Mouse (Mus musculus): ENCODE measurements around the gene Ccdc181.

Gene Ccdc181

DNA sequence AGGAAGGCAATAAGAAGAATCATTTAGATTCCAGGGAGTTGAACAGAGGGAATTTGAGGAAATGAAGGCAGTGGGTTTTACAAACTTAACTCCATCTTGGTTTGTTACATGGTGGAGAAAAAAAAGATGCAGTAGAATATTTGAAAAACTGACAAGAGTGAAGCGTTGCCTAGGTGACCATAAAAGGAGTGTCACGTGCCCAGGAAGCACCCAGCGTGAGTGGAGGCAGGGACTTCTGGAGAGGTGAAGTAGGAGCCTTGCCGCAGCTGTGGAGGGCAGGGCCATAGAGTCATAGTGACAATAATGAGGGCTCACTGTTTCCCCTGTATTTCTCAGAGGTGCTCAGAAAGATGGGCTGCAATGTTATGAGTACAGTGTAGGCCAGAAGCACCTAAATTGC, 3.9 kb downstream of the Ccdc181 start:
- no peak for DNase-seq (ENCODE audit: low read depth in 1 of 2, low spot score in 2 of 2)

DNA sequence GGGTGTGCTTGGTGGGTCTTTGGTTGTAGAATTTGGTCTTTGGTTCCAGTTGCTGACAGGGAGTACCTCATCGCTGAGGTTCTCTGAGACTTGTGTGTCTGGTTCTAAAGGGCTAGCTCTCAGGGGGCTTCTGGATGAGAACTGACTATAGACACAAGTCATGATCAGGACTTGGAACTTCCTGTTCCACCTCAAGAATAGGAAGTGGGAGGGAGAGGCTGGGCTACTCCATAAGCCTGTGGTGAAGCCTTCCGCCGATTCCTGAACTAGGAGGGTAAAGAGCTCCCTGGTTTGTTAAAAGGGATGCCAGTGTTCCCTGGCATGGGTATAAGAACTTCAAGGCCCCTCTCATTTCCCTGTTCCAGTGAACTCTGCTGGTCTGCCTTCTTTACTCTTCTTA, 8.6 kb downstream of the Ccdc181 start:
- DNase-seq (ENCODE audit: low read depth in 1 of 2, low spot score in 2 of 2) = no peak

DNA sequence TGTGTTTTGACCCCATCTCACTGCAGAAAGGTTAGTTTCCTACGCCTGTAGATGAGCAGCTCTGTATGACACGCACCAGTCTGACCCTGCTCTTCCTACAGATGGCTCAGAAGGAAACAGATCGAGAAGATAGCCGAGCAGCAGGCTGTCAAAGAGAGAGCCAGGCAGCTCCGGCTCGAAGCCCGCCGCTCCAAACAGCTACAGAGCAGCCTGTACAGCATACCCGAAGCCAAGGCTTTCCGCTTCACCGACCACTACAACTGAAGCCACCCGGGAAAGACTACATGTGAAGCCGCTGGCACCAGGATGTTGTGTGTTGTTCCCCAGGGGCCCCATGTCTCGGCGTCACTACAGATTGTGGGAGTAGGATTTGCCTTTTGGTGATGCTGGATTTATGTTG, 12.0 kb downstream of the Ccdc181 start:
- no peak for DNase-seq (ENCODE audit: low read depth in 1 of 2, low spot score in 2 of 2)

DNA sequence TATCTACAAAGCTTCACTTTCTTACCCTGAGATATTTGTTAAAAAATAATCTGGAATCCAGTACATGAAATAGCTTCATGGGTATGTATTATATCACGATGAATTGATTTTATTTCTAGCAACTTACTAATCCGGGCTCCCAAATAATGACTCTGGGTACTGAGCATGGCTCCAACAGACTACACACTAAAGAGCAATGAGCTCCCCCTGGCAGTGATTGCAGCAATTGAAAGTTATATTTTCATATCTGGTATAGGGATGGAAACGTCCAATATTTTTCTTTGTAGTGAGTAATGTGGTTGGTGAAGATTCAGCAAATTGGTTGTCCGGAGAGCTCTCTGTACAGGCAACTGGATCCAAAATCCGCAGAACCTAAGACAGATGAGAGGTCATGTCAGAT, 16.7 kb downstream of the Ccdc181 start:
- DNase-seq (ENCODE audit: low read depth in 1 of 2, low spot score in 2 of 2) = no peak

DNA sequence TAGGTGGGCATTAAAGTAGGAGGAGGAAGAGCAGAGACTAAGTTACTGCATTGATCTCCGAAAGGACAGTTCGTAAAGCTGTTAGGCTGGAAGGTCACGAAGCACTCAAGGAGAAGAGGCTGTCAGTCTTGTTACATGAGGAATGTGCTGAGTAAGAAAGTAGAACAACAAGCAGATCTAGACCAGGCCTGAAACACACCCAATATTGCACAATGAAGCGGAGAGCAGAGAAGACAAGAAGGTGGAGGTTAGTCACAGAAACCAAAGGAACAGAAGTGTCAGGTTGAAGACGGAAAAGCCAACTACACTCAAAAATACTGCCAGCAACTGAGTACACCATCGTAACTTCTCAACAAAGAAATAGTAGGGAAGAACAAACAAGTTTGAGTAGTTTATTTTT, 18.7 kb downstream of the Ccdc181 start:
- no peak for DNase-seq (ENCODE audit: low read depth in 1 of 2, low spot score in 2 of 2)

DNA sequence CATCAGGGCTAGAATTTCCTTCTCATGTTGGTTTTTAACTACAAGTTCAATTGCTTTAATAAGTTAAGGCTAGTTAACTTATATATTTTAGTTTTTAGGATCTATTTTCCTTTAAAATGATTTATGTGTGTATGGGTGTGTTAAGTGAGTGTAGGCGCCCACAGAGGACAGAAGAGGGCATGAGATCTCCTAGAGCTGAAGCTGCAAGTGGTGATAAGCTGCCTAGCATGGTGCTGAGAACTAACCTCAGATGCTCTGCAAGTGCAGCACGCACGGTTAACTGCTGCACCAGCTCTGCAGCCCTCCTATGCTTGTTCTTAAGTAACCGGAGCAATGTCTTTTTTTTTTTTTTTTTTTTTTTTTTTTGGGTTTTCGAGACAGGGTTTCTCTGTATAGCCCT, 21.1 kb downstream of the Ccdc181 start:
- no peak for DNase-seq (ENCODE audit: low read depth in 1 of 2, low spot score in 2 of 2)

DNA sequence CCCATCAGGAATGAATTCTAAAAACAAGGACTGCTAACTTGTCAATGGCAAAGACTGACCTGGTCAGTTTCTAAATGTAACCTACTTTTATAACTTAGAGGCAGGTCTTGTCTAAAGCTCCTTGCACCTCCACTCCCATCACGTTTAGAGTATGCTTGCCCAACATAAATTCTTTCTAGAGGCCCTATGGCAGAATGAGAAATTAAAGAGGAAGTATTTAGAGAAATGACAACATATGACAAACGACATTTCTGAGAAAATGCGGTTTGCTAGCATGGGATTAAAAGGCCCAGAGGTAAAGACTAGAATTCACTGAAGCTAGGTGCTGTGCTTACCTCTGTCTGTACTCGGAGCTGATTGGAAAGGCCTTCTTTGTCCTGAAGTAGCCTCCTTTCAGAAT, 26.6 kb downstream of the Ccdc181 start:
- DNase-seq (ENCODE audit: low read depth in 1 of 2, low spot score in 2 of 2) = no peak

DNA sequence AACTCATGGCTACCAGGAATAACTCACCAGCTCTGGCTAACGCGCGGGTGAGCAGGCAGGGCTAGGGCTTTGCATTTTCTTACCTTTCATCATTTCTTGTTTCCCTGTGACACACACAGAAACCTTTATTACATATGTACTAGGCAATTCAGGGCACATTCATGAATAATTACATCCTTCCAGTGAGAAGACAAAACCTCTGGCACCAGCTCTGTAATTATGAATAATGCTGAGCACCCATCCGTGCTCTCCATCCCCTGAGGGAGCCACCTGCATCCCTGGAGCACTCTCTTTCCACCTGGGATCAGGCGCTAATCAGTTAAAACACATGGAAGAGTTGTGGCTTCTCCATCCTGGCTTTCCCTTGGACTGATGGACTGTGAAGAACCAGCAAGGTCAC, 28.4 kb downstream of the Ccdc181 start, which contains the start of gene Nme7:
Gene Nme7 (plus strand): TSS at position 301 of the 400 bp plus-strand sequence.
- DNase-seq (ENCODE audit: low read depth in 1 of 2, low spot score in 2 of 2) = no peak

DNA sequence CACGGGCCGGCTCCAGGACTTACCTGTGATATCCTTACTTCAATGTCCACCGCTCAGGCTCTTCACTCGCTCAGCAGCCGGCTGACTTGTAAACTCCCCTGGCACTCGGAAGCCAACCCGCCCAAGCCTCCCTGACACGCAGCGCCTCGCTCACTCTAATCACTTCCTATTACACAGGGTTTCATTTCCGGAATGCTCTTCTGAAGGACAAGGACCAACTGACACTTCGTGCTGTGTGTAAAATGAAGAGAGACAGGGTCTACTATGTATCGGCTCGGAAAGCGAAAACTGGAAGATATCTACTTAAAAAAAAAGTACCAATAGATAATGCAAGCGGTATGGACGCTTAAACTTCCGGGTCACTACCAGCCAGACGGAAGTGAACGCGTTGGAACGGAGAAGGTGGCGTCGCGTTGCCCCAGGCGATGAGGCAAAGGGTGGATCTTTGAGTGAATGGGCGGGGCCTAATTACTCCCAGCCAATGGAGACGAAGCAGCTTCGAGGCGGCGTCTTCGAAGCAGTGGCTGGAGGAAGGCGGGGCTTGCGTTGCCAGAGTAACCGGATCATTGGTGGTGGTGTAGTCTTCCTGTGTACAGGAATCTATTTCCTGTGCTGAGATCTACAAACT, 31.9 kb downstream of the Ccdc181 start, which contains the start of gene Blzf1:
Gene Blzf1 (minus strand): TSS at position 366 of the 628 bp plus-strand sequence.
- peak; percentile 86 to 93 for DNase-seq (ENCODE audit: low read depth in 1 of 2, low spot score in 2 of 2)

DNA sequence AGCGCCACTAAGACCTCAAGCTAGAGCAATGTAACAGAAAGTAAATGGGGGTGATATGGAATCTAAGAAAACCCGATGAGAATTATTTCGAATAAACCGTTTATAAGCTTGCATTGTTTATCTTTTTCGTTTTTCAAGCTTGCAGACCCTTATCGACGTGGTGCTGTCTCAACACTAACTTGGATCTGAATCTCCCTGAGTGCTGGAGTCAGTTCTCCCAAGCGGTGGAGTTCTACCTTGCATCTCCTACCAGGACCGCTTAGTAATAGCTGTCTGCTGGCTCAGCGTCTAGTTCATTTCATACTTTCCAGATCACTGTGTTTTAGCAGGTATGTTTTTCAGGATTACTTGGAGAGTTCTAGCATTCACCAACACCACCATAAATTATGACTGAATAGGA, 32.5 kb downstream of the Ccdc181 start:
- DNase-seq (ENCODE audit: low read depth in 1 of 2, low spot score in 2 of 2) = no peak

DNA sequence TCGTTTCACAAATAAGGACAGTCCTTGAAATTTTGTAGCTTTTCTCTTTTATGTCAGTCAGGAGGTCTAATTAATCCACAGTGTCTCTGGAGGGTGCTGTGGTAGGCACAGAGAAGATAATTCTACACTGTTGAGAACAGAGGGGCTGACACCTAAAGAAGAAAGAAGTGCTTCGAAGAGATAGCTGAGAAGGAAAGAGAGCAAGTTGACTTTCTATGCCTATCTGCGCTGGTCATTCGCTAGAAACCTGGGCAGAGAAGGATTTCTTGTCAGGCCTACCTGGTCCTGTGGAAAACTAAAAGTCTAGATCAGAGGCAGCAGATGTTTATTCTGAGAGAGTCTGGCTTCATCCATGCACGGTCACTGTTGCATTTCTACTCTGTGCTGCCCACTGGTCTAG, 38.7 kb downstream of the Ccdc181 start:
- DNase-seq (ENCODE audit: low read depth in 1 of 2, low spot score in 2 of 2) = no peak

DNA sequence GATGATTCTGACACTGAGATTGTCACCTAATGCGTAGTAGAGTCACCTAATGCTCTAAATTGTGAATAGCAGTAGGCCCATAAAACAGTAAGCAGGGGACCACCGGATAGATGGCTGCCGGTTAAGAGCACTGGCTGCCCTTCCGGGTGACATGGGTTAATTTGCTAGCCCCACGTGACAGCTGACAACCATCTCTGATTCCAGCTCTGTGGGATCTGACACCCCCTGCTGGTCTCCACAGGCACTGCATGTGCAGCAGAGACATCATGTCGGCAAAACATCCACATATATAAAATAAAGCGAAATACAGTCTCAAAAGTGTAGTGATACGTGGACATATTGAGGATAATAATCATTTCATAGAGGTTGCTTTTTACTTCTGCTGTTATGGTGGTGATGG, 39.9 kb downstream of the Ccdc181 start:
- peak; percentile 17 to 23 for DNase-seq (ENCODE audit: low read depth in 1 of 2, low spot score in 2 of 2)

DNA sequence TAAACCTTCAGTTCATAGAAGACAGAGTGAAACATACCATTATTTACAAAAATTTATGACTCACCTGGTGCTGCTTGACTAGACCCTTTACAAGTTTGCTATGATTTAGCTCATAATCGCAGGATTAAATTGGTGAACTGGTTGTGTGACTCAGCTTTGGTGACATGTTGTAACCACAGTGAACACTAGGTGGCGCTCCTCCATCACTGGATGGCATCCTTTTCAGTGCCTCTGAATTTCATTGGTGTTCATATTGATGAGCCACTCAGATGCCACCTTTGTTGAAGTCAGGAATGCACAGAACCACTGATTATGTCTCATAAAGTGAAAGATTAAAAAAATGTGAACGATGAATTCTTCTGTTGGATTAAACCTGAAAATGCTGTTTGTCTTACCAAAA, 41.3 kb downstream of the Ccdc181 start:
- peak in 1 of 2 experiments; percentile 36 for DNase-seq (ENCODE audit: low read depth in 1 of 2, low spot score in 2 of 2)

DNA sequence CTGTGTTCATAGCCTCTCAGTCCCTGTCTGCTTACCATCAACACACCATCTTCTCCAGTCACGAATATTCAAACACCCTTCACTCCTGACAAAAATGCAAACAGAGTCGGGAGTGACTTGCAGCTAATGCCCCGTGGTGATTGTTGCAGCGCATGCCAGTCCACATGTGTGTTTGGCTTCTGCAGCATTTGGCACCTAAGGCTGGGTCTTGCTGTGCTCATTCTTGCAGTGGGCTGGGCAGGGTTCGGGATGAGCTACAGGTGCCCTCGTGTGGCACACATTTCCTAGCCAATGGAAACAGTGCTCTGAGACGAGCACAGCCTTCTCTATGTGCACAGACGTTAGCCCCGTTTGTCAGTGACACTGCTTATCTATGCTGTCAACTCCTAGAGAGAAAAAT, 41.9 kb downstream of the Ccdc181 start:
- no peak for DNase-seq (ENCODE audit: low read depth in 1 of 2, low spot score in 2 of 2)

DNA sequence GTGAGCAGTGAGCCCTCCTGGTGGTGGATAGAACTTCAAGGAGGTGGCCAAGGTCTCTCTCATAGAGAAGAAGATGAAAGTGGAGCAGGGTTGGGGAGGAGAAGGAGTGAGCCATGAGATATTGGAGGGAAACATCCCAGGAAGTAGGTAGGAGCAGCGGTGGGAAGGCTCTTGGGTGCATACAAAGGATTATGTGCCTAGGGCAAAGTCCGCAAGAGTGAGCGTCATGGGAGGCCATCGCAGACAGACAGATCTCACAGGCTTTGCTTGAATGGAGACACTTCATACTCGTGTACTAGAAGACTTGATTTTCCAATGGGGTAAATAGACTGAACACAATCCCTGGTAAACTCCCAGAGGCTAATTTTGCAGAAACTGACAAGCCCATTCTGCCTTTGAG, 43.1 kb downstream of the Ccdc181 start:
- DNase-seq (ENCODE audit: low read depth in 1 of 2, low spot score in 2 of 2) = no peak

DNA sequence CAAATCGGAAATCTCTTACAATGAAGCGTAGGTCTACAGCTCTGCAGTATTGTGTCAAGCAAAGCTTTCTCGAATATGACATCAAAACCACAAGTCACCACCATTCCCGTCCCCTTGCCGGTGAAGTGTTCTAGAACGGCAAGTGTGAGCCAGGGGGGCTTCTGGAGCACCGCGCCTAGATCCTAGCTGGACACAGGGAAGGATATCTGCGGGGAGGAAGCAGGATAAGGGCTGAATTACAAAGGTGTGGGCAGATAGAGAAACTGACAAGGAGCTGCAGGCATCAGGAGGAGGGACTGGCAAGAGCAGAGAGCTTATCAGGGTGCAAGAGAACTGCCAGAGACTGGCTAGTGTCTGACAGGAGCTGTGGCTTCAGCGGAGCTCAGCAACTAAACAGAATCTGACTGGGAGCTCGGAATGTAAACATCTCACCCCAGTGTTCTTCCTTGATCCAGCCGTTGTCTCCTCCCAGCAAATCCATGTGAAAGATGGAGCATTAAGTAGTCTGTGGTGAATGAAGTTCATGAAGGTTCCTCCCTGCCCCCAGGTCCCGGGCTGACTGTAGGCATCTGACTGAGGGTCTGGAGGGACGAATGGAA, 44.3 kb downstream of the Ccdc181 start:
- DNase-seq (ENCODE audit: low read depth in 1 of 2, low spot score in 2 of 2) = no peak

DNA sequence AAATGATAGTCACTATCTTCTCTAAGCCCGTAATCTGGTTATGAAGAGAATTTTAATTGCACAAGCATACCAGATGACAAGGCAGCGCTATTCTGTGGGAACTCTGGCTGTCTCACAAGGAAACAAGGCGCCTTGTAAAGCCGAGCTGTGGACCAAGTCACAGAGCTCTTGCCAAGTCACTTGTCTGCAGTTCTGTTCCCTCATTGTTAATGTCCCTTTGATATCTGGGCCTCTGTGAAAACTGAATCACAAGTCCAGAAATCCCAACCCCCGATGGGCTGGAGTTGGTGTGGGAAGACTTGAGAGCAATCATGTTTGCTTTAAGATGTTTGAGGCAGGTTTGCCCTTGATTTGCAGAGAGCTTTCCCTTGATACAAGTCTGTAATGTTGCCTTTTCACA, 45.3 kb downstream of the Ccdc181 start:
- DNase-seq (ENCODE audit: low read depth in 1 of 2, low spot score in 2 of 2) = no peak

DNA sequence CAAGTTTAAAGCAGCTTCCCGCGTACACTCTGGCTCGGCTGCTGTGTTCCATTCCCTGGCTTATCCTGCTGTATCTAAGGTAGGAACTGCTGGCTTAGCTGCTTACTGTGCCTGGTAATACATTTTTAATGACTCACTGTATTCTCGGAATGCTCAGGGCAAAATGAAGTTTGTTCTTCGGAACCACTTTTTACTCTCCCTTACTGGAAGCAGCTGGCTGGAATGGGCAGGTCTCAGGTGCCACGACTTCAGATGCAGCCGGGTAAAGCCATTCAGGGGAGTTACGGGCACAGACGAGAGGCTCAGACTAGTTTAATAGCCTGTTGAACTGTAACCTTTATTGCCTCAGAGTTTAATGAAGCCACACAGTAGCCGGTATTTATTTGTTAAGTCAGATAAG, 46.0 kb downstream of the Ccdc181 start:
- DNase-seq (ENCODE audit: low read depth in 1 of 2, low spot score in 2 of 2) = no peak

DNA sequence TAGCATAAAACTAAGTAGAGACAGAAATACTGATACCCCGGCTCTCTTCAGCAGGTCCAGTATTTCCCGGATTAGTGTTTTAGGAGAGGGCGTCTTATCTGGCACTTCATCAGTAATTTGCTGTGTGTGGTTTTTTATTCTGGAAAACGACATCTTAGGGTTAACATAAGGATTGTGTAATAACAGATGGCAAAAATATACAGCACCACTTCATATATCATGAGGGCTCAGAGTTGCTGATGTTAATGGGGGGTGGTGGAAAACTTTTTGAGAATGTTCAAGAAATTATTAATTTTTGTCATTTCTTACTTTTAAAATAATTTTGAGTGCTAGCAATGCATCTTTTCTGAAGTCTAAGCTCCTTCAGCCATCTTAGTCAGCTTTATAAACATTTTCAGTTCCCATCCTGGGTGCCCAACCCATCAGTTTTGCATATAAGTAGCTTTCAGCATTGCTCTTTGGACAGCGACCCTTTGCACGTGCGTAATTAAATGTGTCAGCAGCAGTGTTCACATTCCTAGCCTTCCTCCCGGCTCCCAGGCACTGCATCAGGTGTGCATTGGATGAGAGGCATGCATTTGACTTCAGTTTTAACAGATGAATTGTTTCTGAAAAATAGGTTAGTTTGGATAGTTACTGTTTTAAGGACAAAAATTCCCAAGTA, 47.7 kb downstream of the Ccdc181 start:
- DNase-seq (ENCODE audit: low read depth in 1 of 2, low spot score in 2 of 2) = no peak

DNA sequence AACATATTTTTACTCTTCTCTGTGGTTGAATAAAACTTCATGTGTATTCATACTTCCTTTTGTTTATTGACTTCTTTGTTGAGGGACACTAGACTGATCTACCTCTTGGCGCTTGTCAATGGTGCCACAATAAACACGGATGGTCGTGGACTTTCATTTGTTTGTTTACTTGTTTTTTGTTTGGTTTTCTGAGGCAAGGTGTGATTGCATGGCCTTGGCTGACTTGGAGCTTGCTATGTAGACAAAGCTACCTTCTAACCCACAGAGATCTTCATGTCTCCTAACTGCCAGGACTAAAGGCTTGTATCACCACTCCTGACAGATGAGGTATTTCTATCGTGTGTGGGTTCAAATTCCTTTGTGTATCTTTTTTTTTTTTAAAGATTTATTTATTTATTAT, 48.8 kb downstream of the Ccdc181 start:
- DNase-seq (ENCODE audit: low read depth in 1 of 2, low spot score in 2 of 2) = no peak

DNA sequence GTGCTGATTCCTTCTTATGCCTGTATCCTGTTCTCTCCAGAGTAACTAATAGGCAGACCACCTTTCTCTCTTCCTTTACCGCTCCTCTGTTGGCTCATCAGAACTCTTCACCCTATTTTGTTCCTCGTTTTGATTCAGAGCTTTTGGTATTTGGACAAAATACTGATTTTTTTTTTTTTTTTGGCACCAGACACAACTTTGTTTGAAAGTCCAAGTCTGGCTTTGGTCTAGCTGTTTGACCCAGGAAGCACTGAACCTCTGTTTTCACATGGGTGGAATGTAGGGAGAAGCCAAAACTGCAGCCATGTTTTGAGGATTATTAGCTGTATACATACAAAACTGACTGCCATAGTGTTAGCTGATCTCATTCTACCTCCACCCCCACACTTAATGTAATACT, 49.5 kb downstream of the Ccdc181 start:
- DNase-seq (ENCODE audit: low read depth in 1 of 2, low spot score in 2 of 2) = no peak

DNA sequence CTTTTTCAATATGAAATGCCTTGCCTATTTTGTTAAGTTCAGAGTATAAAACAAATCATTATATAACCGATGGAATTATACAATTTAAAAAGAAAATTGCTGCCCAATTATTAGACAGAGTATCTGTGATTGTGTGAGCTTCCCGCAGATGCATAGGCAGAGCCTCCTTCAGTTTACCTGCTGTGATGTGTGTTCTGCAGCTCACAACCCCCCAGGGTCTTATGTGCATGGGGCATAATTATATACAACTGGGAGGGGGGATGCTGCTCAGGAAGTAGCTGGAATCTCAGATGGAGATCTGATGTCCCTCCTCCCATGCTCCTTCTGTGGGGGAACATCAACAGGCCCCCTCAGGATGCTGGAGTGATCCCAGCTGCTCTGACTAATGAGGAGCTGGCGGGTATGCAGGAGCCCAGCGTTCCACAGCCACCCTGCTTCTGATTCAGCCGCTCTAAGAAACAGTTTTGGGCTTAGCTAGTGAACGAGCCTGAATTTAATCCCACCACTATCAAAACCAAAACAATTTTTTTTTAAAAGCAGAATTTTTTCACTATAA, 51.3 kb downstream of the Ccdc181 start:
- DNase-seq (ENCODE audit: low read depth in 1 of 2, low spot score in 2 of 2) = no peak

Data from monocyte, adult 2 months (primary cell).